Mouse (Mus musculus): ENCODE results near the gene Shf. TPM values are rescaled to one million over a fixed set of nuclear protein-coding genes. Genes with fewer than 3 reads are reported as not detected.

Gene Shf
- polyA plus RNA-seq, 1 experiment from 2014 or later: 11.7 TPM

Other genes with a start within 250 kb of the Shf start
- 134 and 151 TPM in 2 replicates for gene B2m, start 221.5 kb downstream of the Shf start, polyA plus RNA-seq (2014; fragmentation: Nextera tagmentation; extraction: Ambion mirVana)
- not detected in 2 replicates for gene Trim69, start 208.5 kb downstream of the Shf start, polyA plus RNA-seq (2014; fragmentation: Nextera tagmentation; extraction: Ambion mirVana)
- 0.09 TPM in 1 of 2 replicates, not detected in the other for gene Patl2, start 183.0 kb downstream of the Shf start, polyA plus RNA-seq (2014; fragmentation: Nextera tagmentation; extraction: Ambion mirVana)
- gene Terb2, start 182.9 kb downstream of the Shf start, polyA plus RNA-seq (2014; fragmentation: Nextera tagmentation; extraction: Ambion mirVana): not detected in 2 replicates
- 27.1 and 30.2 TPM in 2 replicates for gene Sord, start 134.4 kb downstream of the Shf start, polyA plus RNA-seq (2014; fragmentation: Nextera tagmentation; extraction: Ambion mirVana)
- not detected in 2 replicates for gene Duox2, start 70.7 kb downstream of the Shf start, polyA plus RNA-seq (2014; fragmentation: Nextera tagmentation; extraction: Ambion mirVana)
- not detected in 2 replicates for gene Duoxa2, start 70.3 kb downstream of the Shf start, polyA plus RNA-seq (2014; fragmentation: Nextera tagmentation; extraction: Ambion mirVana)
- gene Duoxa1, start 55.4 kb downstream of the Shf start, polyA plus RNA-seq (2014; fragmentation: Nextera tagmentation; extraction: Ambion mirVana): 0.07 TPM in 1 of 2 replicates, not detected in the other
- gene Duox1, start 53.5 kb downstream of the Shf start, polyA plus RNA-seq (2014; fragmentation: Nextera tagmentation; extraction: Ambion mirVana): 0.12 TPM in 1 of 2 replicates, not detected in the other
- gene Slc28a2, start 57.3 kb upstream of the Shf start, polyA plus RNA-seq (2014; fragmentation: Nextera tagmentation; extraction: Ambion mirVana): 0.07 TPM in 1 of 2 replicates, not detected in the other
- gene Gm14085, start 115.8 kb upstream of the Shf start, polyA plus RNA-seq (2014; fragmentation: Nextera tagmentation; extraction: Ambion mirVana): not detected in 2 replicates
- gene Gatm, start 242.1 kb upstream of the Shf start, polyA plus RNA-seq (2014; fragmentation: Nextera tagmentation; extraction: Ambion mirVana): 16.0 and 17.7 TPM in 2 replicates

All from hindbrain, embryonic 11.5 days (tissue).